Mouse (Mus musculus) adrenal gland, postnatal 36 days (tissue): Measurements from ENCODE around the gene Acta2. TPM values are rescaled to one million over a fixed set of nuclear protein-coding genes. Genes with fewer than 3 reads are reported as not detected.

ENCODE experiments used
- DNase-seq, 2 experiments: peaks; one replicate each; pipeline ENCODE4 v3.0.0; 2021; ENCODE audit warnings: mixed read lengths in 1 of 2
- long read RNA-seq, 2 experiments: library from polyadenylated mRNA; stranded (forward); transcript quantifications; one replicate each; pipeline ENCODE4 v2.0.0; 2021; ENCODE audit warnings: borderline sequencing depth in 2 of 2
- total RNA-seq, 2 experiments: library from RNA; stranded (reverse); gene quantifications; 2 replicates each; pipeline ENCODE4 v1.2.3; 2021

The Acta2 gene
- total RNA-seq, result 10 to 100 TPM; 28.2 to 55.6 TPM
- long read RNA-seq, experiment 1, transcript Acta2-201 (9 exons, 2,035 nt), result major isoform, 32 of 33 reads
- long read RNA-seq, experiment 1, partial matches to known transcripts, result 1 of 33 reads
- long read RNA-seq, experiment 1, other reads (novel, unspliced or antisense), result 0 of 33 reads
- long read RNA-seq, experiment 2, transcript Acta2-201 (9 exons, 2,035 nt), result major isoform, 12 of 13 reads
- long read RNA-seq, experiment 2, partial matches to known transcripts, result 0 of 13 reads
- long read RNA-seq, experiment 2, other reads (novel, unspliced or antisense), result 1 of 13 reads

DNA sequence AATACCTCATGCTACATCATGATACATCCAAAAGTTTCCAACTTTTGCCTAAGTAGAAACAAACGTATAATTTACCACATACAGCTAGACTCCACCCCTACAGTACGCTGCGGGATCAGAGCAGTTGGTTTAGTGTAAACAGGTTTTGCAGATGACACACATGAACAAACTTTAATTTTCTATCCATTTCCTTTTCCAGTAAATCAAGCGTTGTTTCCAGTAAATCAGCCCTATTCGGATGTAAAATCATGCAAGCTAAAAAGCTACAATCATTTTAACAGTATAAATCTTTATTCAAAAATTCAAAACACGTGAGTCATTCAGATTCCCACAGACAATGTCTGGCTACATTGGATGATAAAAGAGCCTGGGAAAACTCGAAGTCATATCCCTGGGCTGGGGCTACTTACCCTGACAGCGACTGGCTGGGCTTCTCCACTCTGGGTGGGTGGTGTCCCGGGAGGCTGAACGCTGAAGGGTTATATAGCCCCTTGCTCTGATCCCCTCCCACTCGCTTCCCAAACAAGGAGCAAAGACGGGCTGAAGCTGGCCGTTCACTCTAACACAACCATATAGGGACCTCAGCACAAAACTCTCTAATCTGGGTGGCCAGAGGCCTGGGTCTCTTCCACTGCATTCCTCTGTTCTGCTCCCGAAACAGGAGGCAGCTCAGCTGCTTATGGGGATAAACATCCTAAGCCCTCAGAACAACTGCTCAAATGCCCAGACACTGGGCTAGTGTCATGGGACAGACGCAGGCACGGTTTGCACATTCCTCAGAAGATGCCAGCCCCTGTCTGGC is at the start of gene Acta2:
Gene Acta2 (minus strand): TSS at position 711 of the 802 bp plus-strand sequence.
- no peak for DNase-seq

DNA sequence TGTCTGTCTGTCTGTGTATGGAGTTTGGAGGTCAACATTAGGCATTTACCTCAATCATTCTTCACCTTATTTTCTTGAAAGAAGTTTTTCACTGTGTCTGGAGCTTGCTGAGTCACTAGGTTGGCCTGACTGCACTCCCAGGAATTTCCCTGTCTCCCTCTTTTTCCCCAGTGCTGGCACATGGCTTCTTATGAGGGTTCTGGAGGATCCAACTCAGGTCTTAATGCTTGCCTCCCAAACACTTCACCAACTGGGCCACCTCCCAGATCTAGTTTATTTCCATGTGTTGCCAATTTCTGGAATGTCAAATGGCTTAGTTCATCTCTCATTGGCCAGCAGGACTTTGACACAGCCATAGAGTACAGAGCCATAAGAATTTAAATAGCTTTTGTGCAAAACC is 49.5 kb upstream of the Acta2 start:
- DNase-seq, result no peak

DNA sequence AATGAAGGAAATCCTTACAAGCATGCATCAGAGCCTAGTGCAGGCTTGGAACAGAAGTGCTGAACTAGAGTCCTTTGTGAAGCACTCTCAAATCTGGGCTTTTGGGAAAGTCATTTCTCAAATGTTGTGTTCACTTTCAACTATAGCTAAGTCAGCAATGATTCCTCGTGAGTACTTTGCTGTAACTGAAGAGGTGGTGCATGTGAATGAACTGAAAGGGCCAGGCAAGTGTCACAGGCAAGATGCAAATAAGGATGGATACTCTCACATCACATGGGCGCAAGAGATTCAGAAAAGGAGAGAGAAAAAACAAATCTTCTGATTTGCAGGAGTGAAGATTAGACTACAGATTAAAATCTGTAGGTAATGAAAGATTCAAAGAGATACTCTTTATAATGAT is 45.0 kb upstream of the Acta2 start:
- no peak for DNase-seq

DNA sequence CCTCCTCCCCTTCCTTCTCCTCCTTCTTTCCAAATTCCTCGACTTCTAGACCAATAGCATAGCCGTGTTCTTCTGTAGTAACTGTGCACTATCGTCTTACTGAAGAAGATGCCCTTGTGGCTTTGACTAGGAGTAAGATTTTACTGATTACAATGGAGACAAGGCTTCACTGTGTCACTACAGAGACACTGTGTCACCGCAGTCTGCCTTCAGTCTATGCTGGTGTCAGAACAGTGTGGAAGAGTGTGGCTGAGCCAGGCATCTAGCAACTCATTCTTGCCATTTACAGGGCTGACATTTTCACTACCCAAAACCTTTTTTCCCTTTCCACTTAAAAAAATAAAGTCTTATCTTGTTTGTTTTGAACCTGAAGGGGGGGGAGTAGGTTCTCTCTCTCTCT is 43.8 kb upstream of the Acta2 start:
- no peak for DNase-seq

DNA sequence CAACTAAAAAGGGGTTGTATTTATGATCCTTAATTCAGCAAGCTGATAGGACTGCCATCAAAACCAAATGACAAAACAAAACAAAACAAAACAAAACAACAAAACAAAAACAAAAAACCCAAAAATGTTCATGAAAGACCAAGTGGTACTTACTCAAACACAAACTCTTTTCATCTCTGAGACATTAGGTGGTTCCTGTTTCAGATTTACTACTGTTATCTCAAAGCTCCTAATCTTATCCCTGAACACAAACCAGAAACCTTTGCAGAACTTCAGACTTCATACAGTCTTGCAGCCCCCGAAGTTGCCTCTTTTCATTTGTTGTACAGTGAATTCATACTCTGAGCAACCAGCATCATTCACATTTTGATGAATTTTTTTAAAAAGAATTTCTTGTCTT is 43.1 kb upstream of the Acta2 start:
- no peak for DNase-seq

DNA sequence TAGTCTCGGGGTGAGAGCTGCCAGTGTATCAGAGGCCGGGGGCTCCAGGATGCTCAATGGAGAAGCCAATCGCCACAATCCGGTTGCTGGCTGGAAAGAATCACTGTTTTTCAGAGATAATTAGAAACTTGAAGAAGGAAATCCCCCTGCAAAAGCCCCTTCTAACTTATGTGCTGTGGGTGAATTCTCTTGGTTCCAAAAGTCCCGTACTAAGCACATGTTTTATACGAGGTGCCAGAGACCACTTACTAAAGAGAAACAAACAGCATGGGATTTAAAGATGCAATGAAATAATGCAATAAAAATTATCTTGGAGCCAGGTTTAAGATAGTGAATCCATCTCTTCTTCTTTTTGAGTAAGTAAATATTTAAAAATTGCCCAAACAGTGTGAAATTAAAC is 40.1 kb upstream of the Acta2 start:
- no peak for DNase-seq

DNA sequence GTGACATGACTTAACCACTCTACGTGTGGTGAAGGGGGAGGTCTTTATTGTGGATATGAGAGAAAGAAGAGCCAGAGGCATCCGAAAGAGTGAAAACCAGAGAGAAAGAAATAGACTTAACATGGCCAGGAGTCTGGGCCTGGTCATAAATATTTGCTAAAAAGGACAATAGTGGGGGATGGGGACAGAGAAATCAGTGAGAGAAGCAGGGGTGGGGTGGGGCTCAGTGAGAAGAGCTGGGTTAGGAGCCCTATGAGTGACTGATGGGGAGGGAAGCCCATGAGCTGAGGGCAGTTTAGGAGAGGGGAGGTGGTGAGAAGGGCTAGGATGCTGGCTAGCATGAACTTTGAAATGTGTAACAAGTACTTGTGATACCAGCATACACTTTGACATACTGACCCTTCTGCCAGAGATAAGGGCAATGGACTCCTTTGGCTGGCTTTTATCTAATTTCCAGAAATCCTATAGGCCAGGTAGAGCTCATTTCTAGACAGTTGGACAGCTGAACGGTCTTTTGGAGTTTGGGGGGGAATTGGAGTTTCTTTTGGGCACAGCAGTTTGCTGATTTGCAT is 38.1 kb upstream of the Acta2 start:
- no peak for DNase-seq

DNA sequence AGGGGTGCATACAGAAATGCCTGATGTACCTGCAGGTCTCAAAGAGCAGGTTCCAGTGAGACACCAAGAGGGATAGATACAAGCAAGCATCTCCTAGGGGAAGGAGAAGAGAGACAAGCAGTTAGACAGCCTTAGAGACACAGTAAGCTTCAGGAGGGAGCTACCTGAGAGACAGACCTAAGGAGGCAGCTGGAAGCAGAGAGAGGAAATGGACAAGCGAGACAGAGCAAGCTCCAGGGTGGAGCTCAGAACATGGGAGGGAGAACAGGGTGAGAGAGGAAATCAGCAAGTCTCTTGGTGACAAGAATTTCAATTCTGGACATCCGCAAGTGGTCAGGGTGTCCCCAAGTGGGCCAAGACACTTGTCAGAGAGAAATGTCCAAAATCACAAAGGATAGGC is 37.3 kb upstream of the Acta2 start:
- DNase-seq, result no peak

DNA sequence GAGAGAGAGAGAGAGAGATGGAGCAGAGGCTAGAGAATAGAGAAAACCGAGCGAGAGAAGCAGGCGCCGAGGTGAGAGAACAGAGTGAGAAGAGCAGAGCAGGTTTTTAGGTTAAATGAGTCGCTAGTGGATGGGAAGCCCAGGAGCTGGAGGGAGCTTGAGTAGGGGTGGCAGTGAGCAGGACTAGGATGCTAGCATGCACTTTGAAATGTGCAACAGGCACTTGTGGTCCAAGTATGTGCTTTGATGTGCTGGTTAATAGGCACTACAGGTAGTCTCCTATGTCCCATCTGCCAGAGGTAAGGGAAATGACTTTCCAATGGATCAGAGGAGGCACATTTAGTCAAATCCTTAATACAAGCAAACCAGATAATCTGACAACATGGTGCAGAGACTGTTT is 36.6 kb upstream of the Acta2 start:
- no peak for DNase-seq

DNA sequence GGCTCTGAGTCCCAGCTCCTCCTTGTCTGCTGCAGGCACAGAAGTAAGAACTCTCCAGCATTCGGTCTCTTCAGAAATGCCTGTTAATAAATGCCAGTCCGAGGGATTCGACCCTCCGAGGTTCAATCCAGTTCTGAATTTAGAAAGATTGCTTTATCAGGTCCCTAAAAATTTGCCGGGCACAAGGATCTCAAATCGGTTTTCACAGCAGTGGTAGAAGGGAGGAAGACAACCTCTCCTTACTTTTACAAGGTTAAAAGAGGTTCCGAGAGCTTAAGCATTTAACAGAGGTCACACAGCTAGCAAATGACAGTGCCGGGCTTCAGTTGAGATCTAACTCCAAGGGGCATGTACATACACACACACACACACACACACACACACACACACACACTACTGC is 36.0 kb upstream of the Acta2 start:
- no peak for DNase-seq

DNA sequence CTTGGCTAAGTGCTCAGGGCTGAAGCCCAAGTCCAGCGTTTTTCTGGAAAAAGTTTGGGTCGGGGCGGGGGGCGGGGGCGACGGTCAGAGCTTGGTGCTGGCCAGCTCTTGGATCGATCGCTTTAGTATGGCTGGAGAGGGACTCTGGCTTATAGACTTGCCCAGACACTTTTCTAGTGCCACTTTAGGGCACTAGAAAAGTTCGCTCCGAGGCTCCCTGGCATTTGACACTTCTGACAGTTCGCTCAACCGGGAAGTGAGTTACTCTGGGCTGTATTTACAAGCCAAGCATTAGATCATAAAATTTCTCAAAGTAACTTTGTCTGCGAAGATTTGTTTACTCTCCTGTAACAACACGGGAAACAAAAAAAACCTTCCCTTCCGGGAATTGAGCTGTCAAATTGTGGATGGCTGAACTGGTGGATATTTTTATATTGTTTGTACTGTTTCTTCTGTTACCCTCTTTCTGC is 35.5 kb upstream of the Acta2 start:
- DNase-seq, result peak; percentile 17 to 21

DNA sequence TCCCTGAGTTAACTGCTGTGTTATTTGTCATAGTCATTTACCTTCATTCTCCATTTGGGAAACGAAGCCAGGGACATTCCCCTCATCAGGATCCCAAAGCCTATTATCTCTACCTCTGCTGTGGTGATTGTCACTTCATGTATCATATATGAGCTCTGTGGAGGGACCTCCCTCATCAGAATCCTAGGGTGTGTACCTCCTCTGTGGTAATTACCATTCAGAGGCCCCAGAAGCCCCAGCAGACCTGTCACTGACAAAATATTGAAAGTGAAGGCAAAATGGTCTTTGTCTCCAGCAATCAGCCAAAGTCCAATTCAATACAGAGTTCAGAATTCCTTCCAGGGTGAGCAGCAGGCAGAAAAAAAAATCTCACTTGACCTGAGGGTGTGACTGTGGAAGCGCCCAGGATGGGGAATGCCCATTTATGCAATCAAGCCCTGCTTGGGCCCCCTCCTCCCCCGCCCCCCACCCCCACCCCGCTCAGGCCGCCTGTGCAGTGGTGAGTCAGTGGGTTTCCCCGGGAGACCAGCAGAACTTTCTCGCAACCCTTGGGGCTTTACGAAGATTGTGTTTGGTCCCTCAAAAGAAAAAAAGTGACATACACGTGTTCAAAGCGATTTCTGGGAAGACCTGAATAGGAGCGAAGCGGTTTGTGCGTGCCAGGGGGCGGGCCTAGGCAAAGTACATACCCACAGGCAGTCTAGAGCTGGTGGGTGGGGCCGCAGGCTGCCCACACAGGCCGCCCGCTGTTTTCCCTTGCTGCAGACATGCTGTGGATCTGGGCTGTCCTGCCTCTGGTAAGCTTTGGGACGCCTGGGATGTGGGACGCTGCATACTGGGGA is 34.8 kb upstream of the Acta2 start, which contains the start of gene Fas:
Gene Fas (plus strand): TSS at position 719 of the 842 bp plus-strand sequence.
- DNase-seq, result peak; percentile 89 to 92

DNA sequence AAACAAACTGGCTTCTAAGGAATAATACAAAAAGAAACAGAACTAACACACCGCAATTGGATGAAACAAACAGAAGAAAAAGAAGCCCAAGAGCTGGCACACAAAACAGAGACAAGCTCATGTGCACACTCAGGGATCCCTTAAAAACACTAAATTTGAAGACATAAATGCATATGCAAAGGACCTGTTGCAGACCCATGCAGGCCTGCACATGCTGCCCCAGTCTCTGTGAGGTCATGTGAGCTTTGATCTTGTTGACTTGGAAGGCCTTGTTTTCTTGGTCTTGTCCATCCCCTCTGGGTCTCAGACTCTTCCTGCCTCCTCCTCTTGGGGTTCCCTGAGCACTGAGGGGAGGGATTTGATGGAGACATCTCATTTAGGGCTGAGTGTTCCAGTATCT is 33.3 kb upstream of the Acta2 start:
- DNase-seq, result no peak

DNA sequence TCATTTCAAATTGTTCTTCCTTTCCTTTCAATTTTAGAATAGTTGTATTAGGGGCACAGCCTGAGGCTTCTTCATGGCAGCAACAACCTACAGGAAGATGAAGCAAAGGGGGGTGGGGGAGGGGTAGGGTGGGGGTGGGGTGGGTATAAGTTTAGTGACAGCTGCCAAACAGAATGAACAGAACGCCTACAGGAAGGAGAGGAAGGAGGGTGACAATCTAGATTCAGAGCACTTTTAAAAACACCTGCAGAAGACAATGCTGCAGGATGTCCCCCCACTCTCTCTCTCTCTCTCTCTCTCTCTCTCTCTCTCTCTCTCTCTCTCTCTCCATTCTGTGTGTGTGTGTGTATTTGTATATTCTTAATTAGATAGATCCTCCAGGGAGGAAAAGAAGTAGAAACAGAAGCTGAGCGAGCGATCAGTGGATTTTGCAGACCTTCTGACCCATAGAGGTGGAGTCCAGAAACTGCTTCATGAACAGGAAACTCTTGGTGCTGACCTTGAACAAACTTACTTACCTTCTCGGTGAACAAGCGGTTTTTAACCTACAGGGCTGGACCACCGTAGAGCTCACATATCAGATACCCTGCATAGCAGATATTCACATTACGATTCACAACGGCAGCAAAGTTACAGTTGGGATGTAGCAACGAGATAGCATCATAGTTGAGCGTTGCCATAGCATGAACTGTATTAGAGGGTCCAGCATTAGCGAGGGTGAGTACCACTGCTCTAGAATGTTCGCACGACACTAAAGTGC is 32.4 kb upstream of the Acta2 start:
- no peak for DNase-seq

DNA sequence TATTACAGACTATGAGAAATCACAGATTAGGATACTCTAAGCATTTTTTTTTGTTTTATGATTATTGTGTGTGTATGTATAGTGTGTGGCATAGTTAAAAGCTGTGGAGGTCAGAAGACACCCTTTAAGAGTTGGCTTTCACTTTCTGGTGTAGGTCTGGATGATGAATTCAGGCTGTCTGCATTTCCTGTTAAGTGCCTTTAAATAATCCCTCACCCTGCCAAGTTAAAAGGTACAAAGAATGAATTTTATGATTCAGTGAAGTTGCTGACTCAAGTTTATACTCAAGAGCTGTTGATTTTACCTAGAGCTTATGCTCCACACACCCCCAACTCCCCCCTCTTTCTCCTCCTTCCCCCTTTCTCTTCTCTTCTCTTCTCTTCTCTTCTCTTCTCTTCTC is 31.8 kb upstream of the Acta2 start:
- no peak for DNase-seq

DNA sequence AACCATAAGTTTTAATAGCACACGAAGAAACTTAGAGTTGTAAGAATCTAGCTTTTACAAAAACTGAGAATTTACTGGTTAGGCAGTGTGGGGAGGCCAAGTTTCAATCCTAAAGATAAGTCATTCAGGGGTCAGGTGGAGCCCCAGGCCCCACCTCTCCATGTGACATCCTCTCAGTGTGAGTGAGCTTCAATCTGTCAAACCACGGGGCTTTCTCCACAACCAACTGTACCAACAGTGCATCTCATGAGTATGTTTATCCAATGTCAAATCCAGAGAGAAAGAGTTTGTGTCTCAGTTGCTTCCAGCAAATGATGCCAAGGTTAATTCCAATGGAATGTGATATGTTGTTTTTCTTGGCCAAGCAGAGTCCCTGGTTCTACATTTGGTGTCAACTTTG is 29.4 kb upstream of the Acta2 start:
- DNase-seq, result no peak

DNA sequence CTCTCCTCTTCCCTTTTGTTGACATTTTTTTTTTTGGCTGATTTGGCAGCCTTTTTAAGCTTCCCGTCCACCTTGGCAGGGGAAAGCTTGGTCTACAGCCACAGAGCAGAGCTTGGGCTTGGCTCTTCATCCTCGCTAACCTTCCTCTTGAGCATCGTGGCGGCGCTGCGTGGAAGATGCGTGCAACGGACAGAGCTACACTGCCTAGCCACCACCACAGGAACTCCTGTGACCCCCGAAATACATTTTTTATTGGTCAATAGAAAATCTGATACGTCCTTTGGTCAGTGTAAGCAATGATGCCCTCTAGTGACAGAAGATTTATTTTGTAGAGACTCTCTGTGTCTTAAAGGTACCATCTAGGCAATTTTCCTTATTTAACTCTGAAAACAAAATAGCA is 29.0 kb upstream of the Acta2 start:
- DNase-seq, result no peak

DNA sequence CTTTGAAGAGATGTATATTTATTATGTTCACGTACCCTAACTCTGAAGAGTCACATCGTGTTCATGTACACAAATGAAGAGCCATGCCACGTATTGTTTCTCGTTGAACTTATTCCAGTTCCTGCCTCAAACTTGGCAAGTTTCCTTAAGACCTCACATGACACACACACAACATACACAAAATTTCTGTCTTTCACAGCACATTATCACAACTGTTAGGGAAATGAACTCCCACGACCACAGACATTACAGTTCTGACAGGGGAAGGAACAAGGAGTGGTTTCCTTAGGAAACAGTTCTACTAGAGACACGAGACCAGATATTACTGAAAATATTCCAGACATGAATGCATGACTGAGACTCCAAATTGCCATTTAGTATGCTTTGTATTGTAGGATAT is 28.2 kb upstream of the Acta2 start:
- no peak for DNase-seq

DNA sequence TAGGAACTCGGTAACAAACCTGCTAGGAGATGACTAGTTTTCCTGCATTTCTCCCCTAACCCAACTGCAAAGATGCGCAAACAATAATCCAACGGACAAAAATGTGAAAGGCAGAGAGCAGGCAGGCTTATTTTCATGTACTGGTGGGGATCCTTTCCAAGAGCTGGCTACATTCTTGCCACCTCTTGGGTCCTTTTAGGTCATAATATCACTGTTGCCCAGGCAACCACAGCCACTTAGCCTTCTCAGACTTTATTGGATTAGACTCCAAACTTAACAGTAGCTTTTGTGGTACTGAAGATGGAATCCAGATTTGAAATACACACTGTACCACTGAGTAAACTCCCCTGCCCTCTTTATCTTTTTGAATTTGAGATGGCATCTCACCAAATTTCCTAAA is 22.7 kb upstream of the Acta2 start:
- DNase-seq, result no peak

DNA sequence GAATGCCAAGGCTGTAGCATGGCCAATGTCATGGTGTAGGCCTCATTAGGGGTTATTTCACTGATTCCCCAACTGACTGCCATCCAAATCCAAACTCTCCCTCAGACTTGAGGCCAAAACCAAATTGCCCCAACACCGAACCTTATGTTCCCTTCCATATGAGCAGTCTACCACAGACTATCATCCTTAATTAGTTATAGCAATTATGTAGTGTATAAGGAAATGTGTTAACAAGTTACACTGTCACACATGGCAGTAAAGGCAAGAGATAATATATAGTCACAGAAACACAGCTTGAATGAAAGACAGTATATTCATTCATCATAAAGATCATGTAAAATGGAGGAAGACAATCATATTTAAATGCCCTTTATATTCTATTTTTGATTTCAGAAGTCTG is 17.7 kb upstream of the Acta2 start:
- DNase-seq, result no peak

DNA sequence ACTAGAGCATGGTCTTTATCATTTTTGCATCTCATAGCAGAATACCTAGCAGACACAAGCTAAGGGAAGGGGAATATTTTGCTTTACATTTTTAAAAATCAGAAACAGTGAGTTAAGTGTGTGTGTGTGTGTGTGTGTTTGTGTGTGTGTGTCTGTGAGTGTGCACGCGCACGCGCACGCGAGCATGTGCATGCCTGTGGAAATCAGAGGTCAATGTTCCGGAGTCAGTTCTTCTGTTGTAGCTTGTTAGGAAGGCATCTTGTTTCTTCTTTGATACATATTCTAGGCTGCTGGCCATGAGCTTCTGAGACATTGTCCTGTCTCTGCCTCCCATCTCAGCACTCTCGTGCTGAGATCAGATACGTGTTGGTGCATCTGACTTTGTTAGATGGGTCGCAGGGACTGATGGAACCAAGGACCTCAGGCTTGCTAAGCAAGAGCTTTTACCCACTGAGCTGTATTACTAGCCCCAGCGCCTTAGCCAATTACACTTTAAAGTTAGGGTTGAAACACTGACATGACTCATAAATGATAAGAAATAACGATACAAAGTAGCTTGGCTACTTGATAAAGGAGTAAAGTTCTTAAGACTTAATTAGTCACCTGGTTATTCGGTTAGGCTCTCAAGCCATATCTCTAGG is 15.6 kb upstream of the Acta2 start:
- DNase-seq, result no peak
